Comparison of ENCODE assay signal across 9 mouse cellular contexts in the genomic region with DNA sequence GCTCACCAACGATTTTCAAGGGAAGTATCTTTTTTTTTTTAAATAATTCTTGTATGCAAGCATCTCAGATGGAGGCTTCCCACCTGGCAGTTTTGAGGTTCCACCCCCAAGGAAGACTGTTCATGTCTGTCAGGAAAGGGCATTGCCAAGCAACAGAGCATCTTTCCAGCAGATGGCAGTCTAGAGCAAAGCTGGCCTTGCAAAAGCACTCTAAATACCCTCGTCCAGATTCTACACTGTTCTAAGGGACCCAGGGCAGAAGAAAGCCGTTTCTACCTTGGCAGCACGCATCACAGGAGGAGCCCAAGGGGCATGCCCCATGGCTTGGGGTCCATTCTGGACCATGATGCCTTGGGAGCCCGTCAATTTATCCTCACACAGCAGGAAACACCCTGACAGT. TPM values are rescaled to one million over a fixed set of nuclear protein-coding genes. Genes with fewer than 3 reads are reported as not detected.
DNase-seq lines count a peak whose midpoint lies in the region; ATAC-seq lines count a peak whose summit lies in the region.
"Had no signal": no experiment of that assay in that cellular context is flagged by ENCODE, and none has a peak within 500 bp of the region (broad histone marks: within the 10 kb centered on the region; RNA-seq: fewer than 3 reads in every experiment).

No protein-coding gene starts in this region.

- no peaks in the 10 kb centered on the region for H3K36me3 ChIP-seq in forebrain, embryonic 12.5 days (replicated peaks)
- no peaks in the 10 kb centered on the region for H3K36me3 ChIP-seq in liver, embryonic 13.5 days
- H3K36me3 ChIP-seq in neural tube, embryonic 15.5 days: no peaks in the 10 kb centered on the region

- H3K27me3 ChIP-seq in forebrain, embryonic 12.5 days: peaks cover 28% of the 10 kb centered on the region
- H3K27me3 ChIP-seq in liver, embryonic 13.5 days: peaks cover 21% of the 10 kb centered on the region
- peaks cover 11% of the 10 kb centered on the region; the same call in 1 of the 2 replicates for H3K27me3 ChIP-seq in neural tube, embryonic 15.5 days (replicated peaks)

- H3K27ac ChIP-seq in forebrain, embryonic 12.5 days: no peak overlapping the region
- H3K27ac ChIP-seq in liver, embryonic 13.5 days: no peak overlapping the region
- H3K27ac ChIP-seq in neural tube, embryonic 15.5 days (replicated peaks): no peak overlapping the region

- H3K4me3 ChIP-seq in forebrain, embryonic 12.5 days (replicated peaks): no peak overlapping the region
- H3K4me3 ChIP-seq in liver, embryonic 13.5 days (replicated peaks): no peak overlapping the region
- no peak overlapping the region for H3K4me3 ChIP-seq in neural tube, embryonic 15.5 days (replicated peaks)

- DNase-seq in ovary, postnatal 14 days (ENCODE audit: low spot score): peak; percentile 31
- DNase-seq in ovary, adult 18-20 months (ENCODE audit: low spot score): no peak
- peak; percentile 47 for DNase-seq in adrenal gland, postnatal 25 days
- DNase-seq in induced T-regulatory cell, adult 2 months (ENCODE audit: low read depth): peak; percentile 63
- peak; percentile 13 for DNase-seq in liver, embryonic 13.5 days

- no peaks in the 10 kb centered on the region for H3K9me3 ChIP-seq in forebrain, embryonic 12.5 days
- no peaks in the 10 kb centered on the region for H3K9me3 ChIP-seq in liver, embryonic 13.5 days (replicated peaks)
- H3K9me3 ChIP-seq in neural tube, embryonic 15.5 days (replicated peaks): no peaks in the 10 kb centered on the region

- H3K4me1 ChIP-seq in forebrain, embryonic 12.5 days: peaks cover 5% of the 10 kb centered on the region; the same call in 1 of the 2 replicates
- H3K4me1 ChIP-seq in liver, embryonic 13.5 days (replicated peaks): no peaks in the 10 kb centered on the region
- H3K4me1 ChIP-seq in neural tube, embryonic 15.5 days: 0 out of 2 replicates have a peak, but pooled peaks cover 3% of the 10 kb centered on the region

- no peak overlapping the region for H3K9ac ChIP-seq in forebrain, embryonic 12.5 days
- H3K9ac ChIP-seq in liver, embryonic 13.5 days: no peak overlapping the region
- no peak overlapping the region for H3K9ac ChIP-seq in neural tube, embryonic 15.5 days (replicated peaks)

- H3K4me2 ChIP-seq in forebrain, embryonic 12.5 days: no peak overlapping the region
- no peak overlapping the region for H3K4me2 ChIP-seq in liver, embryonic 13.5 days
- no peak overlapping the region for H3K4me2 ChIP-seq in neural tube, embryonic 15.5 days

- WGBS in forebrain, embryonic 12.5 days: 7% methylated on average over 5 of the region's 5 CpGs
- WGBS in liver, embryonic 13.5 days (ENCODE audit: insufficient replicate concordance): 8% methylated on average over 5 of the region's 5 CpGs
- 12% methylated on average over 5 of the region's 5 CpGs for WGBS in neural tube, embryonic 15.5 days

- ATAC-seq in forebrain, embryonic 12.5 days (ENCODE audit: low FRiP score): peak; percentile 9; the same call in 1 of the 2 replicates
- ATAC-seq in liver, embryonic 13.5 days (ENCODE audit: low read depth): no peak
- ATAC-seq in neural tube, embryonic 15.5 days (ENCODE audit: low FRiP score): peak; percentile 44; the same call in 1 of the 2 replicates
- no peak for ATAC-seq in activated CD4-positive, CD25-positive, alpha-beta regulatory T cell, adult 4 months

RNA-seq across cellular contexts. Expression of gene Opalin, which starts 12.9 kb away (rescaled TPM):
- total RNA-seq in adrenal gland, postnatal 25 days (2021): not detected in 2 replicates
- not detected in 2 replicates for polyA plus RNA-seq in forebrain, embryonic 12.5 days (2016; fragmentation: Nextera tagmentation; extraction: Ambion mirVana)
- not detected in 2 replicates for polyA plus RNA-seq in liver, embryonic 13.5 days (2015; fragmentation: Nextera tagmentation; extraction: Ambion mirVana)
- polyA plus RNA-seq in neural tube, embryonic 15.5 days (2015; fragmentation: Nextera tagmentation; extraction: Ambion mirVana): not detected in 2 replicates
- polyA plus RNA-seq in activated CD4-positive, CD25-positive, alpha-beta regulatory T cell, adult 4 months (2017; shearing (Covaris generic)): under 1 TPM in 1 of 2 experiments, not detected in 1; 0.30 TPM
- total RNA-seq: gastrocnemius, postnatal 36 days had no signal

Comparison
In these comparisons a context has a peak if more than half of its experiments do, and no peak if none do; other contexts are left out.
1. ATAC-seq: peak in forebrain, embryonic 12.5 days (single experiment) and neural tube, embryonic 15.5 days (single experiment); none in liver, embryonic 13.5 days (single experiment) and activated CD4-positive, CD25-positive, alpha-beta regulatory T cell, adult 4 months (single experiment).